Mouse (Mus musculus) cerebellum, postnatal 25 days (tissue): Measurements from ENCODE around the gene Ndrg3.

Experiments
- DNase-seq, 2 experiments: peaks; one replicate each; pipeline ENCODE4 v3.0.0; 2021; ENCODE audit warnings: mixed read lengths in 2 of 2

Gene Ndrg3

DNA sequence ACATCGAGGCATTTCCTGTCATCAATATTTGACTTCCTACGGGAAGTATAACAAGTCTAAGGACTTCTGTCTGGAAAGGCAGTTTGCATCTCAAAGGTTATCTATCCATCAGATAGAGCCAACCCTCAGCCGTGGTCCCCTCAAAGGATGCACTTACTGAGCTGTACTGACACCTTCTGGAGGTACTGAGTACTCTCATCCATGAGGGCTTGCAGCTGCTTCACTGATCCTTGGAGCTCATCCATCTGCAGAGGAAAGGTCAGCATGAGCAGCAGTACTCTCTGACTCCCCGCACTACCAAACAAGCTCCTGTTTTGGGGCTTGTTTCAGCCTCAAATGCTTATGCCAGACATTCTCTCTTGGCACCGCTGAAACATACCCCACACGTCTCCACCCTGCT is 4.7 kb upstream of the Ndrg3 start:
- peak; percentile 69 to 76 for DNase-seq

DNA sequence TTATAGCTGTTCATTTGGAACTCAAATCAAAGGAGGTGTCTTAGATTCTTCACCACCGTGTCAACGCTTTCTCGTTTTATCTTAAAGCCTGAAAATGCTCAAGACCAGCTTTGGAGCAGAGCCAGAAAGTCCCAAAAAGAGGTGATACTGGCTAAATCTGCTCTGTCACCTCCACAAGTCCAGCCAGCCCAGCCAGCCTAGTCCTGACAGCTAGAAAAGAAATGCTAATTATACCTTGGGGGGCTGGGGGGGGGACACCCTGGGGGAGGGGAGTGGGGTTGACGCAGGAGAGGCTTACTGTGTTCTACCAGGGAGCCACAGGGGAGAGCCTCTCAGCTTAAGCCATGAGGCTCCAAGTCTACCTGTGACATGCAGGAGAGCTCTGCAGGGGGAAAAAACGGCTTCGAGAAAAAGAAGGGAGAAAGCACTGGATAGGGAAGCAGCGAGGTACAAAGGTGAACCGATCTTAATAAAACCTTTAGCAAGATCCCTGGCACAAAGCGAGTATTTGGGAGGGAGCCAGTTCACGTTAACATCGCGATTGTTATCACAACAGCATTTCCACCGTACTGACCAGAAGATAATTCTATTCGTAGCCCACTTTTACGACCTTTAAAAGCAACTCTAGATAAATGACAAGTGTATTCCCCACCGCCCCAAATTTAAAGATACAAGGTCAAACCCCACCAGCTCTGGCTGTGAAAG is 977 bp downstream of the Ndrg3 start:
- DNase-seq, result peak; percentile 60 to 63

DNA sequence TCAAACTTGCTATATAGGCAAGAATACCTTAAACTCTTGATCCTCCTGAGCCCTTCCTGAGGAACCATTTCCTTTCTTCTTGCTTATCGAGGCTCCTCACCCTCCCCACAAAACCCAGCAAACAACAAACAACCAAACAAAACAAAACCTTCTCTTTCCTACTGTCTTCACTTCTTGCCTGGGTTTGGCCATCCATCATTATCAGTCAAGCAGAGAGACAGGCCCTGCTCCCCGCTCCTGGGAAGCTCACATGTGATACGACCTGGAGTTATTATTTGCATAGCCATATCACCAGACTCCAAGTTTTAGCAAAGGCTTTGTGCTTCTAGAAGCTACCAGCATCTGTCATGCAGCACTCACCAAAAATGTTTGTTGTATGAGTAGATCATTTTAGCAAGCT is 4.5 kb downstream of the Ndrg3 start:
- no peak for DNase-seq

DNA sequence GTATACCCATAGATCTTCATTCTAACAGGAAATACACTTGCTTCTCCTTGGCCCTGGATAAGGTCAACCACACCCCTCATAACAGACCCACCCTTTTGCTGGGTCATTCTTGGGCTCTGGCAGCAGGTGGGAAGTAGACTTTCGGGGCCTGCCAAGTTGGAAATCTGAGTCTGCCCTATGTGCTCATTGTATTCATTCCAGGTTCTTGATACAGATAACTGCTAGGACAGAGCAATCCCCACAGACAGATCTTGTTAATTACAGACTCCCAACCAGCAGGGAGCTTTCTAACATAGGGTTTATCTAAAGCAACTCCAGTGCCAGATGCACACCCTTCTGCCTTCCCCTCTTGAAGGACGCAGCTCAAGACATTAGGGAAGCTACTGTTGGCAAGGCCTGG is 9.0 kb downstream of the Ndrg3 start:
- peak in 1 of 2 experiments; percentile 50 for DNase-seq

DNA sequence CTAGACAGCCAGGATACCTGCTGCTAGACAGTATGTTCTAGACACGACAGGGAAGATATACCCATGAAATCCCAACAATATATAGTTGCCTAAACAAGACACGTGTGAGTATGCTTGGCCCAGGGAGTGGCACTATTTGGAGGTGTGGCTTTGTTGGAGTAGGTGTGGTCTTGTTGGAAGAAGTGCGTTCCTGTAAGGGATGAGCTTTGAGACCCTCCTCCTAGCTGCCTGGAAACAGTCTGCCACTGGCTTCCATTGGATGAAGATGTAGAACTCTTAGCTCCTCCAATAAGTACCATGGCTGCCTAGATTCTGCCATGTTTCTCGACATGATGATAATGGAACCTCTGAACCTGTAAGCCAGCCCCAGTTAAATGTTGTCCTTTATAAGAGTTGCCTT is 10.6 kb downstream of the Ndrg3 start:
- DNase-seq, result no peak

DNA sequence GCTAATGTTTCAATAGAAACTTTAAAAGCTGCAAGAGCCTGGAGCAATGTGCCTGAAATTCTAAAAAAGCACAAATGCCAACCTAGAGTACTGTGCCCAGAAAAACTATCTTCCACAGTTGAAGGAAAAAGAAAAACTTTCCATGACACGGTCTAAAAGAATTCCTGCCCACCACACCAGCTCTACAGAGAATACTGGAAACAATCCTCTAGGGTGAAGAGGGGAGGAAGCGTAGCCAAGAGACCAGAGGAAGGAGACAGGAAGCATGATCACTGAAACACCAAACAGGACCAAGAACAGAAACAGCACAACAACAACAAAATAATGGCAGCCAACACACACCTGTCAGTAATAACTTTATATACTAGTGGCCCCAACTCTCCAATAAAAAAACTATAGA is 11.8 kb downstream of the Ndrg3 start:
- DNase-seq, result no peak

DNA sequence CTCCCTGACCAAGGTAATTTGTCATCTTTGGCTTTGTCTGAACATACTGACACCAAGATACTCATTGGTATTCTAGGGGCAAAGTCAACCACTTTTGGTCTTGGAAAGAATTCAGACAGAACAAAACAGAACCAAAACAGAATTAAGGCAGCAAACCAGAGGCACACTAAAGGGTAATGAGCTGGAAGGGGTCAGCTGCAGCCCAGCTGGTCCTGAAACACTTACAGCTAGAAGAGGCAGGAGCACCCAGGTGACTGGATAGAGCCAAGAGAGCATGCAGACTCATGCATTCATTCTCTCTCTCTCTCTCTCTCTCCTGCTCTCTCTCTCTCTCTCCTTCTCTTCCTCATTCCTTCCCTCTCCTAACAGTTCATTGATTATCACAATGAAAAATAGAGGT is 15.1 kb downstream of the Ndrg3 start:
- DNase-seq, result no peak

DNA sequence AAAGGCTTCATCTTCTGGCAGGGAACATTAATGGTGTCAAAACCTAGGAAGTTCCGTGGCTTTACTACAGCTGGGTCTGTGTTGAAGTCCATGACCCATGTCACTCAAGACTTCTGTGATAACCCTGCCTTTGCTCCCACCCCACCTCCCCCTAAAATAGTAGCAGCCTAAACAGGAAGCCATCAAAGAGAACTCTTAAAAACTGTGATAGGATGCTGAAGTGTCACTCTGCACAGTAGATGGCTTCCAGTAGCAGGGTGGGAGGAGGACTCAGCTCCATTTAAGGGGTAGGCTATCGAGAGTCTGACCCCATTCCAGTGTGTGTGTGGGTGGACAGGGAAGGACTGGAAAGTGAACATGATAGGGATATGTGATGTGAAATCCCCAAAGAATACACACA is 16.9 kb downstream of the Ndrg3 start:
- no peak for DNase-seq

DNA sequence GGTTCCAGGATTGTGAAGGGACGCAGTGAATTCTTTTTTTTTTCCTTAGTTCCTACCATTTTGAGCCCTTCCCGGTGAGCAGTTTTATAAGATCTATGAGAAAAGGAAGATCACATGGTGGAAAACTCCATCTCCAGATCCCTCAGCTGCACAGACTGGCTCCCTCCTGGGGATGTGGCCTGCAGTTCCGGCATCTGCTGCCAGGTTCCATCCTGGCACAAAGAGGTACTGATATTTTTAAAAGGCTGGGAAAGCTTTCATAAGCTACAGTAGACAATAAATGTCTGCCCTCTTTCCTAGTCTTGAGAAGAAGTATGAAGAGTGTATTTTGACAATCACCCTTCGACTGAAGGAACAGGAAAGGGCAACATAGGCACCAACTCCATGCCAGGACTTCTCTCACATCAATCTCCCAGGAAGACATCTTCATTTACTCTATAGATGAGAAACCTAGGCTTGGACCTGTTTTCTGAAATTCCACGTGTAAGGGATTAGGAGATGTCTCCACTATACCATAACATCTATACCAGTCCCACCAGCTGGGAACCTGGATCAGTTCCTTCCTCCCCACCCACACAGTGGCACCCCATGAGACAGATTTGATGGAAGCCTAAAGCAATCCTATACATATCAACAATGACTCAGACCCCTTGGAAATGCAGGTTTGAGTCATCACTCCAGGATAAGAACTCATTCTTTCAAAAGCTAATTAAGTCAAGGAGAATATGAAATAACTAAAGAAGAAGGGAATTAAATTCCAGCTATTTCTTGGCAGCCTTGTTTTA is 18.3 kb downstream of the Ndrg3 start:
- DNase-seq, result peak; percentile 76 to 82

DNA sequence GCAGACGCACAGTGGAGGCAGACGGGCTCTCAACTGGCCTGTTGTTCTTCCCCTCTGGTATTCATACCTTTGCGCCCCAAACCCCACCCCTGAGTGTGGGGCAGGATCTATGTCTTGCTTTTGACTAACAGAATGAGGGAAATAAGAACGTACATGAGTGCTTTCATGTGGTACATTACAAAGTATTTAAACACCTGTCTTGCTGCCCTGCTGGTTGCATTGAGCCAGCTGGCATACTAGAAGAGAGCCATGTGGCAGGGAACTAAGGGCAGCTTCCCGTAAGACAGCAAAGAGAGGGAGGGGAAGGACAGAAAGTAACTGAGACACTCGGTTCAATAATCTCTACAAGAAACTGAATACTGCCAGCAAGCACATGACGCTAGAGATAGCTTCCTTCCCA is 21.6 kb downstream of the Ndrg3 start:
- peak in 1 of 2 experiments; percentile 39 for DNase-seq

DNA sequence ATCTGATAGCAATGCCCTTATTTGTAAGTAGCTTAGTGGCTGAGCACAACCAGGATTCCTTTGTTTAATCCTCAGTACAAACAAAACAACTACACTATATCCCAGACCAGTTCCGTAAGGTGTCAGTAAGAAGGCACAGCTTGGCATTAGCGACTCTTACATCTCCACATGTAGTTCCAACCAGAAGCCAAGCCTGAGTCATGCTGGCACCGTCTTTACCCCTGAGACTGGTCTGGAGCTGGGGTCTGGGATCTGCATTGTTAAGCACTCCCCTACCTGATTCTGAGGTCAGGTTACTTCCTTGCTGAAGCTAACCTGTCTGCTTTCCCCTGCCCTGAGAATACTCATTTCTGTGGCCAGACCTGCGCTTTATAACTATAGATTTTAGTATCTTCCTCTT is 23.4 kb downstream of the Ndrg3 start:
- peak in 1 of 2 experiments; percentile 23 for DNase-seq

DNA sequence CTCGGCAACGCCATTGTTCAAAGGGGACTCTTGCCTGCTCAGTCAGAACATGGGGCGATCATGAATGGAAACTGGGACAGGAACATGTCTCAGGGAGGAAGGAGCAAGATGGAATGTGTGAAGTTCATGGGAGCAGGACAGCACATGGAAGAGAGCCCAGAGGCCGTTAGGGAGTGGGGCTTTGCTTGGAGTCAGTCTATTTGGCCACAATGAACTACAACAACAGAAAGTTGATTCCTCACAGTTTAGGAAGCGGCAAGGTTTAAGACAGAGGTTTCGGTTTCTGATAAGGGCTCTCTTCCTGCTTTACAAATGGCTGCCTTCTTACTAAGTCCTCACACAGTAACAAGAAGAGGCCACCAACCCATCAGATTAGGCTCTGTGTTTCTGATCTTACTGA is 24.5 kb downstream of the Ndrg3 start:
- DNase-seq, result no peak

DNA sequence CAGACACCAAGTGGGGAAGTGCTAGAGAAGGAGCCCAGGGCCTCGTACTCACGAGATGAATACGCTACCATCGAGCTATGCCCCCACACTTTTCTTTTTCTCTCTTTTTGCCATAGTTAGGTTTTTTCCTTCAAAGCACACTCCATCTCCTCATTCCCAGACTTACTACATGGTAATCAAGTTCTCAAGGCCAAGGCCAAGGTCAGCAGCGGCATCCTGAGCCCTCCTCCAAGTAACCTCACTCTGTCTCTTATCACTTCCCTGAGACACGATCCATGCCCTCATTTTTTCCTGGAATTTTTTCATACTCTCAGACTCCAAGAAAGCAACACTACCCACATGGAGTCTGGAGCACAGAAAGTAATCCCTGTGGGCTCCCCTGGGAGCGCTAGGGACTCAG is 28.0 kb downstream of the Ndrg3 start:
- no peak for DNase-seq

DNA sequence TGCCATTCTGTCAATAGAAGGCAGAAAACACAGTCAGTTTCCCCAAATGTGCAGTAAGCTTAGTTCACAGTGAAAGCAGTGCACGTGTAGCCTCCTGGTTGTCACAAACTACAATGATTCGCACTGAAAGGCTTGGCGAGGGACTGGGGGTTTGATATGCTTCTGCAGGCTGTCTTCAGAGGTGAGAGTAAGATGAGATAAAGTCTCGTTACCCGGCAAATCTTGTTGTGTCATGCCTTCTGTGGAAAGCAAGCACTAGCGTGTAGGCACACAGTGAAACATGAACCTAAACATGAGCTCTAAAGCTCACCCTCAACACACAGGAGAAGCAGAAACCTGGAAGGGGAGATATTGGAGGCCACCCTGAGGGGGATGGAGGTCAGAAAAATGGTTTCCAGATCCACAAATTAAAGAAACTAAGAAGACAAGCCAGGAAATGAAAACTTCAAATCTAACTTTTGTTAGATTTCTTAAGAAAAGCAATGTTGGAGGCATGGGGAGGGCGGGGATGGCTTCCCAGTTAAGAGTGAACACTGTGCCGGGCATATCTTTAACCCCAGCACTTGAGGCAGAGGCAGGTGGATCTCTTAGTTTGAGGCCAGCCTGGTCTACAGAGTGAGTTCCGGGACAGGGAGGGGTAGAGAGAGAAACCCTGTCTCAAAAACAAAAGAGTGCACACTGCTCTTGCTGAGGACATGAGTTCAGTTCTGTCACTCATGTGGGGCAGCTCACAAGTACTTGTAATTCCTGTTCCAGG is 33.2 kb downstream of the Ndrg3 start:
- no peak for DNase-seq

DNA sequence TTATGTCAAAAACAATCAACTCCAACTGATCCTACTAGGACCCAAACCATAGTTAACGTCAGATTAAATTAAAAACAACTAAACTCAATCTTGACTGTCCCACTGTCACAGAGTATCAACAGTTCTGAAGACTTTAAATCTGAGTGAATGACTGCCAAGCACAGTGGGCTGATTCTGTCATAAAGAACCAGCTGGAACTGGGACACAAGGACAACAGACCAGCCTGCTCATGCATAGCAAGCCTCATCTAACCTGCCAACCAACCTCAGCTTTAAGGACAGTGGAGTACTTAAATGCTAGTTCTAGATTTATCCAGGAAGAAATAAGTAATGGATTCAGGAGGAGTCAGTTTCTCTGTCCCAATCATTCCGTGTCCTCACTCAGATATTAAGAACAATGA is 34.8 kb downstream of the Ndrg3 start:
- DNase-seq, result no peak

DNA sequence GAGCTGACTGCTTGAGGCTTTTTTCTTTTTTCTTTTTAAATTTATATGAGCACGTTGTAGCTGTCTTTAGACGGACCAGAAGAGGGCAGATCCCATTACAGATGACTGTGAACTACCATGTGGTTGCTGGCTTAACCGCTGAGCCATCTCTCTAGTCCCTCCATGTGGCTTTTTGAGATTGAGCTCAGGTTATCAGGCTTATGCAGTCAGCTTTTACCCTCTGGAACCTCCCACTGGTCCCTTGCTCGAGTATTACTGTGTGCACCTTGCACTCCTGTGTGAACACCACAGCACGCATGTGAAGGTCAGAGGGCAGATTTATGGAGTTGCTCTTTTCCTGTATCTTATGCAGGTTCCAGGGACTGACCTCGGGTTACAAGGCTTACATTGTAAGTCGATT is 35.5 kb downstream of the Ndrg3 start:
- DNase-seq, result no peak

DNA sequence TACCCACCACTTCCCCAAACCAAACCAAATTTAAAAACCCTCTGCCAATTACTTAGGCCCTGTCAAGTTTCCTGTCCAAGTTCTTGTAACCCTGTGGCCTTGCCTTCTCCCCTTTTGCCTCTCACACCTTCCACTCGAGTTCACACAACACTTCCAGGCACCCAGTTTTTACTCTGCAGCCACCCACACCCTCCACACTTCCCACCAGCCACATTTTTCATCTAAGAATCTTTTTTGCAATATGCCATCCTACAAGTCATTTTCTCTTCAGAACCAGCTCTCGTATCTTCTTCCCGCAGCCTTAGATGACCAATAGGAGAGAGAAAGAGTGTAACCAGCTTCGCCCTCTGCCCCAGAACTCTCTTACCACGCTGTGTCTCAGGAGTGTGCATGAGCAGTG is 37.4 kb downstream of the Ndrg3 start:
- no peak for DNase-seq

DNA sequence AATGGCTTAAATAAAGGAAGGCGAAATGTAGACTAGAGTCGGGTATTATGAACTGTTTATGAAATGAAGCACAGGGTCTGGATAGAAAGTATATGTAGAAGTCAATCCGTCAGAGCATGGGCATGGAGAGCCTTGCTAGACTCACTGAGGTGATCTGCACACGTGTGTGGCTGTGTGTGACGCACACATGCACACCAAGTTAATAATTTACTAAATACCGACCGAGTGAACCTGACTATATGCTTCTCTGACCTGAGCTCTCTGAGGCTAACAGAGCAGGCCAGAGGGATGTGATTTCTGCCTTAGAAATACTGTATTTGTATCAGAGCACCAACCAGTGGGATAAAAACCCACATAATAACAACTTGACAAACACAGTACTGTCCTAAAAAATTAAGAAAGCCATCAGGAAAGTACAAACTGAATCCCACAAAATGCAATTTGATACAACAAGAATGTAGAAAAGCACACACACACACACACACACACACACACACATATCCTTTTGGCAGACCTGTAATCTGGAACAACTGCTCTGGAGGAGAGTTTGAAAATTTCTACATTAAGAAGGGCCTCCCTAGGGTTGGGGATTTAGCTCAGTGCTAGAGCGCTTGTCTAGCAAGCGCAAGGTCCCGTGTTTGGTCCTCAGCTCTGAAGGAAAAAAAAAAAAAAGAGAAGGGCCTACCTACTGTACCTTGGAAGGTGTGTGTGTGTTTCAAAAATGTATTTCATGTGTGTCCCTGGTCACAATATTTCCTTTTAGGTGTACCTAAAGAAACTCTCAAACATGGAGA is 40.4 kb downstream of the Ndrg3 start:
- no peak for DNase-seq

DNA sequence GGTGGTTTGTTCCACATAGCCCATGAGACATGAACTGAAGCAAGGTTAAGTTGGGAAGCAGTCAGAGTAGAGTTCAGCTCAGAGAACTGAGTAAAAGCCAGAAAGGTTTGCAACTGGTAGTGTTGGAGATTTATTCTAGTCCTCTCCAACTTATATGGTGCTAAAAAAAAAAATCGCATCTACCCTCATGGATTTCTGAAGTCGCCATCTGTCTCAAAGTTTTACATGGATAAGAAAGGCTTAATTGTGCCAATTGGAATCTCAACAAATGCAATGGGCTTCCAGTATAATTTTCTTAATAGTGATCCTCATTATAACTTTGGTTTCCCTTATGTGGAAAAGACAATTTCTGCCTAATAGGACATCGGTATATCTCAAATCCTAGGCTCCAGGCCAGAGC is 41.0 kb downstream of the Ndrg3 start:
- no peak for DNase-seq

DNA sequence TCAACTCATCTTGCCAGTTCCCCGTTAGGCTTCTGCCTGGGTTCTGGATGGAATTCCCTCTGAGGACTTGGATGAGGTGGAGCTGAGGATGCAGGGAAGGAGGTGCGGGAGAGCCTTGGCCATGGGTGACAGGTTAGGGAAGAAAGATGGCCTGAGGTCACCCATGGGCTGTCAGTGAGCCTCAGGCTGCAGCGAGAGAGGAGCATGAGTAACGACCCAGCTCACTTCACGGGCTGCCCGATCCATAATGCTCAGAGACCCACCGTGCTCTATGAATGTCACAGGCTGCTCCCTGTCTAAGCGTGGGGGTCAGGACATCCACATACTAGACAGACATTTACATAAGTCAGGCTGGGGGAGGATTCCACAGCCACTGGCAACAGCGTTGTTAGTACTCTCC is 50.3 kb downstream of the Ndrg3 start:
- DNase-seq, result peak; percentile 46 to 58

DNA sequence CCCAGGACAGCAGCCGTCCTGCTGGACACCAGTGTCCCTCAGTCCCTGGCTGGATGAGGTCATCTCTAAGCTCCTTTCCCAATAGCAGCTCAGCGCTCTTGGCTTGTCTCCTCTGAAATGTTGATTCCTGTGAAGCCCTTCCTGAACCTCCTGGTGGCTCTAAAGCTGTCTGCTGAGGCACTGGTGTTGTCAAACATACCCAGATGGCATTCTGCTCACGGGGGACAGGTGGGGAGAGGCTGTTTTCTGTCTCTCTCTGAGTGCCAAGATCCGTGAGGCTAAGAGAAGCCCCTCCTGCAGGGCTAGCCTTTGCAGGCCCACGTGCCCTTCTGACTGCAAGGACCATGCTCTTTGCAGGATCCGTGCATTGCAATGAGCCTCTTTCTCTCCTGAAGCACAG is 51.9 kb downstream of the Ndrg3 start:
- peak; percentile 85 to 86 for DNase-seq

DNA sequence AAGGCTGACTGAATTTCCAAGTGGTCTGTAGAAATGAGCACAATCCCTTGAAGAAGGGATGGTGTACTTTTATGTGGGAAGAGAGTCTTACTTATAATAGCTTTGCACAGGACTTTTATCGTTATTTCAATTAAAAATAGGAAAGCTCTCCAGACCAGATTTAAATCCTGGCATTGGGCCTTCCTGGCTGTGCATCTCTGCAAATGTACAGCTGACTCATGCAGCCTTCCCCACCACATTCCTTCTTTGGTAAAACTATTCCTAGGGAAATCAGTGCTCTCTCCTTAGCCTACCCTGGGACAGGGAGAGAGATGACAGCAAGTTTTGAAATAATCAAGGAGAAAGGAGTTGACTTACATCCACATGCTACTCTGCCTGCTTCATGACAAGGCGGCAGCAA is 54.1 kb downstream of the Ndrg3 start:
- DNase-seq, result peak; percentile 40 to 56

DNA sequence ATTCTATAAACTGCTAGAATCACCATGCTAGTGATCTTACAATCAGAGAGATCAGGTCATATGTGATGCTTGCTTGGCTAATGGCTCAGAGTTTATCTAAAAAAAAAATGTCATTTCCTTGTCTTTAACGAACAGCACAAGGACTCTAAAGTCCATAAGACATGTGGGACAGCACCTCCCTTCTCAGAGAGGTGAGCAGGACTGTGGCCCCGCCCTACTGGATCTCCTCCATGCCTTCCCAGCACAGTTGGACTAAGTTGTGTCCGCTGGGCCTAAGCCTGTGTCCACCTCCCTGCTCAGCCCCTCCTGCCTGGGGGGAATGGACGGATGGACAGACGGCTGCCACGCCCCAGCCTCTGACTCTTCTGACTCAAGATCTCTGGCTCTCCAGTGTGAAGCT is 56.9 kb downstream of the Ndrg3 start:
- DNase-seq, result peak in 1 of 2 experiments; percentile 40
